Mouse (Mus musculus) liver, adult 2 months (tissue): Measurements from ENCODE around the gene Krtdap.

Experiments used
- CTCF ChIP-seq: fragments of 200-500 bp; IDR thresholded peaks from 2 replicates; pipeline ENCODE4 v1.5.1; 2011; ENCODE audit warnings: low read depth, low read length, control low read depth
- POLR2A ChIP-seq: fragments of 200-500 bp; IDR thresholded peaks from 2 replicates; pipeline ENCODE4 v1.6.1; 2011; ENCODE audit warnings: low read length, control low read depth; ENCODE audit not compliant: insufficient read depth; ENCODE audit errors: extremely low read depth

DNA sequence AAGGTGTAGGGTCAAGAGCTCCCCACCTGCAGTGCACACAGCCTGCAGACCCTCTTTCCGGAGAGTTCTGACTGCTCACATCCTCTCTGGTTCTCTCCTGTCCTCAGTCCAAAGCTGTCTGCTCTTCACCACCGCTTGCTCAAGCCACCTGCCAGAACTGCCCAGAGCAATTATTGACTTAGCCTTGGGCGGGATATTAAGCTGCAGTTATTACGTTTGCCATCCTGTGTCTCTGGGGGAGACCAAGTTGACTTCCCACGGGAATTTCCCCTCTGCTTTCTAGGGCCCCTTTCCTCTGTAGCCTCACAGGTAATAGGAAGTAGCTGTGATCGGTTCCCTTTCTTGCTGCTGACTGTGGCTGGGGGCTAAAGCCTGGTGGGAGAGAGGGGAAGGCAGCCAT, 32.4 kb downstream of the Krtdap start:
- TF ChIP-seq POLR2A, result no peak
- TF ChIP-seq CTCF, result no peak
